Mouse (Mus musculus) spleen, adult 2 months (tissue): ENCODE measurements at regions not wholly inside any gene's neighbourhood (a gene's known extent, or its start where the extent isn't known, plus 50 kb on each side); places are given as distances from the start of the nearest gene placed in this dataset.

Source experiments
- DNase-seq, 2 experiments: peaks; one replicate each; pipeline versions ENCODE4 v3.0.0 to v3.0.0-alpha.2; 2012 to 2021; ENCODE audit warnings: low spot score in 2 of 2, low read depth in 1 of 2
- H3K27ac ChIP-seq: fragments of 200-500 bp; 2 replicates; pipeline ENCODE4 v1.5.1; 2012; ENCODE audit warnings: low read length, inconsistent platforms; ENCODE audit not compliant: insufficient read depth
- H3K27me3 ChIP-seq: fragments of 200-500 bp; 2 replicates; pipeline ENCODE4 v1.6.1; 2012; ENCODE audit warnings: mild to moderate bottlenecking, moderate library complexity, low read length, inconsistent platforms; ENCODE audit not compliant: control insufficient read depth, insufficient read depth
- H3K36me3 ChIP-seq: fragments of 200-500 bp; 2 replicates; pipeline ENCODE4 v1.6.1; 2012; ENCODE audit warnings: mild to moderate bottlenecking, low read length, inconsistent platforms; ENCODE audit not compliant: control insufficient read depth, insufficient read depth
- H3K4me1 ChIP-seq: fragments of 200-500 bp; 2 replicates; pipeline ENCODE4 v1.6.1; 2011; ENCODE audit warnings: inconsistent platforms; ENCODE audit not compliant: control insufficient read depth, insufficient read depth, insufficient read length
- H3K4me3 ChIP-seq: fragments of 200-500 bp; 2 replicates; pipeline ENCODE4 v1.5.1; 2011; ENCODE audit warnings: mild to moderate bottlenecking, inconsistent platforms; ENCODE audit not compliant: insufficient read depth, insufficient read length; ENCODE audit errors: extremely low read depth
- CTCF ChIP-seq: fragments of 200-500 bp; IDR thresholded peaks from 2 replicates; pipeline ENCODE4 v1.5.1; 2011; ENCODE audit warnings: mild to moderate bottlenecking, inconsistent platforms; ENCODE audit not compliant: insufficient read depth, insufficient read length, insufficient replicate concordance; ENCODE audit errors: extremely low read depth
- POLR2A ChIP-seq: fragments of 200-500 bp; IDR thresholded peaks from 2 replicates; pipeline ENCODE4 v1.6.1; 2011; ENCODE audit warnings: low read depth, low read length, inconsistent platforms
- WGBS: fragments of 180-500 bp; shearing (Covaris S2); methylation state at CpG from one replicate; pipeline ENCODE4 v1.1.7; 2018; 5-methylcytosine and 5-hydroxymethylcytosine counted together

- Histone ChIP-seq H3K4me3 (no peak overlapping the region), H3K36me3 (no peaks in the 10 kb centered on the region), H3K27me3 (no peaks in the 10 kb centered on the region), H3K4me1 (no peaks in the 10 kb centered on the region), H3K27ac (no peak overlapping the region)
- TF ChIP-seq POLR2A (no peak), CTCF (no peak)
- DNase-seq: no peak
- WGBS: 86% methylated on average over 5 of the region's 5 CpGs
Measured at GRCm38 (mm10) chr4:55808501-55808900, 276.2 kb upstream of the Klf4 start.

- TF ChIP-seq POLR2A (no peak), CTCF (no peak)
- WGBS: 89% methylated on average over 3 of the region's 3 CpGs
- Histone ChIP-seq H3K27me3 (no peaks in the 10 kb centered on the region), H3K36me3 (no peaks in the 10 kb centered on the region), H3K27ac (no peak overlapping the region), H3K4me1 (no peaks in the 10 kb centered on the region), H3K4me3 (no peak overlapping the region)
- no peak for DNase-seq
Measured at GRCm38 (mm10) chr4:55806799-55807198, 274.5 kb upstream of the Klf4 start.

- Histone ChIP-seq H3K4me3 (no peak overlapping the region), H3K27ac (no peak overlapping the region), H3K36me3 (no peaks in the 10 kb centered on the region), H3K27me3 (no peaks in the 10 kb centered on the region), H3K4me1 (no peaks in the 10 kb centered on the region)
- DNase-seq: no peak
- 79% methylated on average over 6 of the region's 6 CpGs for WGBS
- TF ChIP-seq POLR2A: no peak
- no peak for TF ChIP-seq CTCF
Measured at GRCm38 (mm10) chr4:55805255-55806051, 273.2 kb upstream of the Klf4 start.

- WGBS: 93% methylated on average over 4 of the region's 4 CpGs
Measured at GRCm38 (mm10) chr4:55802101-55802500, 269.8 kb upstream of the Klf4 start.

GRCm38 (mm10) chr4:55798099-55798498 lies 265.8 kb upstream of the Klf4 start:
- no peak overlapping the region for H3K4me3 ChIP-seq
- DNase-seq: no peak
- H3K36me3 ChIP-seq: no peaks in the 10 kb centered on the region
- TF ChIP-seq CTCF: no peak
- TF ChIP-seq POLR2A: no peak
- no peaks in the 10 kb centered on the region for H3K27me3 ChIP-seq
- no peaks in the 10 kb centered on the region; the same call in 1 of the 2 replicates for H3K4me1 ChIP-seq
- WGBS: 25% methylated on average over 6 of the region's 6 CpGs
- no peak overlapping the region for H3K27ac ChIP-seq

More at GRCm38 (mm10) chr4:55802101-55802500, 269.8 kb upstream of the Klf4 start:
- Histone ChIP-seq H3K4me1 (no peaks in the 10 kb centered on the region), H3K27ac (no peak overlapping the region), H3K36me3 (no peaks in the 10 kb centered on the region), H3K27me3 (no peaks in the 10 kb centered on the region), H3K4me3 (no peak overlapping the region)
- DNase-seq: no peak
- no peak for TF ChIP-seq POLR2A
- TF ChIP-seq CTCF: no peak

GRCm38 (mm10) chr4:55781329-55781847 lies 249.1 kb upstream of the Klf4 start:
- no peaks in the 10 kb centered on the region for H3K4me1 ChIP-seq
- H3K27ac ChIP-seq: no peak overlapping the region
- no peaks in the 10 kb centered on the region for H3K27me3 ChIP-seq

GRCm38 (mm10) chr4:55779581-55779980 lies 247.3 kb upstream of the Klf4 start:
- H3K27me3 ChIP-seq: no peaks in the 10 kb centered on the region

More at GRCm38 (mm10) chr4:55781329-55781847, 249.1 kb upstream of the Klf4 start:
- Histone ChIP-seq H3K36me3 (no peaks in the 10 kb centered on the region), H3K4me3 (no peak overlapping the region)
- TF ChIP-seq CTCF: no peak
- TF ChIP-seq POLR2A: no peak
- no peak for DNase-seq

More at GRCm38 (mm10) chr4:55779581-55779980, 247.3 kb upstream of the Klf4 start:
- Histone ChIP-seq H3K36me3 (no peaks in the 10 kb centered on the region), H3K4me1 (no peaks in the 10 kb centered on the region), H3K27ac (no peak overlapping the region), H3K4me3 (no peak overlapping the region)
- 54% methylated on average over 4 of the region's 4 CpGs for WGBS
- no peak for DNase-seq
- TF ChIP-seq CTCF: no peak
- no peak for TF ChIP-seq POLR2A
